Mouse (Mus musculus): ENCODE measurements around the gene Parp1.

The Parp1 gene

DNA sequence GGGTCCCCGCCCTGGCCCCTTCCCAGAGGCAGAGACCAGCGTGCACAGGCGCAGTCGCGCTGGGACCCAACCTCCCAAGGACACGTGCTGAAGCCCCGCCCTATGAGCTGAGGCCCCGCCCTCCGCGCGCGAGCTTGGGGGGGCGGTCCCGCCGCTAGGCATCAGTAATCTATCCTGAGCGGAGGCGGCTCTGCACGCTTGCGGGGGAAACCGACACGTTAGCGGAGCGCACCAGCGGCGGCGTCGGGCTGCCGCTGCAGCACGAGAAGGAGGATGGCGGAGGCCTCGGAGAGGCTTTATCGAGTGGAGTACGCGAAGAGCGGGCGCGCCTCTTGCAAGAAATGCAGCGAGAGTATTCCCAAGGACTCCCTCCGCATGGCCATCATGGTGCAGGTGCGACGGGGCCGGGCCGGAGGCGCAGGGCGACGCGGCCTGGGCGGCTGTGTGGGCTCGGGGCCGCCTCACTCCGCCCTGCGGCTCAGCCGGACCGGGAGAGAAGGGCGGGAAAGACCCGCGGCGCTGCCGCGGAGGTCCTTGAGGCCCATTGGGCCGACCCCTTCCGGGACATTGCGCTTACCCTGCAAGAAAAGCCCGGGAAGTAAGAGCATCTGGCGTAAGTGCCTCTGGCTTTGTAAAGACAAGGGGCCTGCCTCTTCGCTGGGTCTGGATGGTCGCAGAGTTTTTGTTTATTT is at the start of gene Parp1:
Gene Parp1, plus strand, starts transcription at position 164 of the 692 bp plus-strand sequence.
- peak; percentile 95 to 96 for DNase-seq (ENCODE audit: low spot score in 2 of 2)

DNA sequence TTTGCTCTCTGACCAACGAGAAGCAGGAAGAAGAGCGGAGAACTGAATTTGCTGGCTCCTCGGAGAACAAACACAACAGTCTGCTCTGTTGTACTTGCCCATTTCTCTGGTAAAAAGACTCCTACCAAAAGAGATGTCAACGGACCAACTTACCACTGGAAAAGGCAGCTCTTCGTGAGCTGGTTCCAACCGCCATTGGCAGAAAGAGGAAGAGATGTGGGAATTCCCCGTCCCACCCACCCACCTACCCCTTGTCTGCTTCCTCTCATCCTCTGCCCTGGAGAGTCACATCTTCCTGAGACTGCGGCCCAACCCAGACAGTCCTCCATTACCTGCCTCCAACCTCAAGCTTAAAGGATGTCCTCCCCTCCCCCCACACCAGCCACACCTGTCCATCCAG is 49.2 kb upstream of the Parp1 start:
- no peak for DNase-seq (ENCODE audit: low spot score in 2 of 2)

DNA sequence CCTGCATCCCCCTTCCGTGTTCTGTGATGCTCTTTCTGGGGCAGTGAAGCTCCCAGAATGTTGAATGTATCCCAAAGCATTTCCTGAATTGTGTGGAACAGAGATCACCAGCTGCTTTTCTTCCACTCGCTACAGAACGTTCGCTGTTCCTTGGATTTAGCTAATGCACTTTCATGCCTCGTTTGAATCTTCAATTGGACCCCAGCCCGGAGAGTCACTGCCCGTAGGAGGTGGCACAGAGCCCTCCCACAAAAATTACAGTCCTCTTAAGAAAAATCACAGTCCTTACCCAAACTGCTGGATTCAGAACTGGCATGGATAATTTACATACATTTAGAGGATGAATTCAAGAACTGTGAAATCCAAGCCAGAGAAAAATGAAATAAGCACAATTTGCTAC is 48.5 kb upstream of the Parp1 start:
- DNase-seq (ENCODE audit: low spot score in 2 of 2): no peak

DNA sequence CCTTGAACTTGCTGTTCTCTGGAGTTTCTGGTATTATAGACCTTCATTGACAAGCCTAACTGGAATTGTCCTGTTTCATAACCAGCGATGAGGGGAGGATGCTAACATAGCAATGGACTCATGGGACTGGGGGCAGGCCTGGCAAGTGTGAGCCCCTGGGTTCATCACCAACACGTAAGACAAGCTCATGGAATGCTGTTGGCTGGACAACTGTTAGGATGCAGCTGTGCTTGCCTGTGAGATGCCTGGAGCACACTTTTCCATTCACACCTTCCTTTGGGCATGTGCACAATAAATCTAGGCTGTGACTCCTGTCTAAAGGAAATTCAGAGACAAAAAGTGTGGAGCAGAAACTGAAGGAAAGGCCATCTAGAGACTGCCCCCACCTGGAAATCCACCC is 45.4 kb upstream of the Parp1 start:
- no peak for DNase-seq (ENCODE audit: low spot score in 2 of 2)

DNA sequence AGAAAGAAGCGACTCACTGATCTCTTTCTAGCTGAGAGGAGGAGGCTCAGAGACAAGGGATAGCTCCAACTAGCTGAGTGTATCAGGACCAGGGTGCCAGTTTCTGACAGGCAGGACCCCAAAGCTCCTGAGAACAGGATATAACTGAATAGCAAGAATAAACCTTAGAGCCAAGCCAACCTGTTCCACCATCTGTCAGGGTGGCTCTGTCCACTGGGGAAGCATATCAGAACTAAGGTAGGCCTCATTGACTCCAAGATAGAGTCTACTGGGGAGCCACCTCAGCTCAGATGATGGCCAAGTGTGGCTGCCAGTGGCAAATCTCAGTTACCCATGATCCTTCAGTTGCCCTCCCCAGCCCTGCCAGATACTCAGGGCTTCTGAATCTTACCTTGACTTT is 43.4 kb upstream of the Parp1 start:
- DNase-seq (ENCODE audit: low spot score in 2 of 2): no peak

DNA sequence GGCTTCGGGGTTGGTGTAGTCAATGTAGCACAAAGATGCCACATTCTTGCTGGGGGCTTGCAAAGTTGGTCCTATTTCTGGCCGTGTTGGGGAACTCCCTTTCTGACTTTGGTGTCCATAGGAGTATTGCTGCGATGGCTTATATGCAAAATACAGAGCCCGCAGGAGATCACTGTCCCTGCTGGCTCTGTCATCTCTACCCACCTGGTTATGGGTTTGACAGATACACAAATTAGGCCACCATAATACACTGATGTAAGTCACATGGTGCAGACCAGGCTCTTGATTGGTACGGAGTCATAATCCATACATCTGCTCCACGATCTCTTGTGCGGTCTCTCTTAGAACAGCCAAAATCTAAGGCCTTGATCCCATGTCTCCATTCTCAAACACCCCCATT is 38.9 kb upstream of the Parp1 start:
- DNase-seq (ENCODE audit: low spot score in 2 of 2): no peak

GRCm38 (mm10) chr1:180530457-180531263 is 38.1 kb upstream of the Parp1 start:
- DNase-seq (ENCODE audit: low spot score in 2 of 2): no peak

DNA sequence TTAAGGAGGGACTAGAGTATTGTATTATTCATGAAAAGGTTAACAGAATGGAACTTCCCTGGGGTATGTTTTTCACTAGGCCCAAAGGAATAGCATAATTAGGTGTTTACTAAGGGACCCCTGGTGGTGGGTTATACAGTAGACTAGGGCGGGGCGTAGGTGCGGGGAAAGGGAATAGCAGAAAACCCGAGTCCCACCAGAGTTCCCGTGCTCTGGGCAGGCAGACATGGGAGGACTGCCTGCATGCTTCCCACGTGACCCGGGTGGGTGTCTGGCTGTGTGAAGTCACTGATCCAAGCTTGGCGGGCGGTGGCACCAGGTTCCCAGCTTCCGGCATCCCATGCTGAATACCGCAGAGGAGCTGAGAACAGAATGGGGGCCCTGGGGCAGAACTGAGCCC is 36.1 kb upstream of the Parp1 start:
- DNase-seq (ENCODE audit: low spot score in 2 of 2): no peak

GRCm38 (mm10) chr1:180536719-180537118 is 32.0 kb upstream of the Parp1 start:
- DNase-seq (ENCODE audit: low spot score in 2 of 2): no peak

DNA sequence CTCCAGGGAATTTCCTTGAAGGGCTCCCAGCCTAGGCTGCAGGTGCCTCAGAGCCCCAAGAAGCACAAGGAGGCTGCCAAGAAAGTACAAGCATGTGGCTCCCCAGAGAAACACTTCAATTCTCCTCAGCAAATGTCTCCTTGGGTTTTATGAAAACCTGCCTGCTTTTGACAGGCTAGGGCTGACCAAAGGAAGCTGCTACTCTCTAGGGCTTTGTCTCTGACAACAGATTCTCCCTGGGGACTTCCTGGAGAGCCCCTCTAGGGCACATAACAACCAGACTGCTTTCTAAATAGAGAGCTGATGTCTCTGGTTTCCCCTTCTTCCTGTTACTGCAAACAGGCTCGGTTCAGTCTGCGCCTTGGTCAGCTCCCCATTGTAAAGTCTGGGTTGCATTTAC is 27.5 kb upstream of the Parp1 start:
- peak in 1 of 2 experiments; percentile 16 for DNase-seq (ENCODE audit: low spot score in 2 of 2)

DNA sequence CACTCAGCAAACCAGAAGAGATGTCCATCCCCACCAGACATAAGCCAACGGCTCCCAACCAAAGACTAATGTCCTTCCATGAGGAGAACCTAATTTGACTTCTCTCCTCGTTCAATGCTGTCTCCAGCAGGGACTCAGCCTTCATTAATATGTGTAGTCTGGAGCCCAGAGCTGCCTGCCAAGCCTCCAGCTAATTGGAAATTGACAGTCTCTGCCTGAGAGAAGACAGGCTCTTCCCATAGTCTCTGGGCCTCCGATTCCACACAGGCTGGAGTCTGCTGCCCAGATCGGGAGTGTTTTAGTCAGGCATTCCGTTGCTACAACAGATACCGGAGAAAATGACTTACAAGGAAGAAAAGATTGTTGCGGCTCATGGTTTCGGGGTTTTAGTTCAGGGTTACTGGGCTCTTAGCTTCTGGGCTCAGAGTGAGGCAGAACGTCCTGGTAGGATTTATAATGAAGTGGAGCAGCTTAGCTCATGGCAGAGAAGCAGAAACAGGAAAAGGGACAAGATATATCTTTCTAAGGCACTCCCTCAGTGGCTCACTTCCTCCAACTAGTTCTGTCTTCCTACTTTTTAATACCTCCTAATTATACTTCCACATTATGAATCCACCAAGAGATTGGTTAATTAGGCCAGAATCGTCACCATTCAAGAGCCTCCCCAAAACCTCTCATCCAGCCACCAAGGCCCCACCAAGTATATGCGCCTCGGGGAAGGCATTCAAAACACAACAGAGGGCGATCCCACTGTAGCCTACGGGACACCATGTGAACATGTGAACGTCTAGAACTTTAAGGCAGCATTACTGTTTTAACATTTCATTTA is 26.6 kb upstream of the Parp1 start:
- DNase-seq (ENCODE audit: low spot score in 2 of 2): no peak

GRCm38 (mm10) chr1:180542712-180543371 is 25.9 kb upstream of the Parp1 start:
- no peak for DNase-seq (ENCODE audit: low spot score in 2 of 2)

DNA sequence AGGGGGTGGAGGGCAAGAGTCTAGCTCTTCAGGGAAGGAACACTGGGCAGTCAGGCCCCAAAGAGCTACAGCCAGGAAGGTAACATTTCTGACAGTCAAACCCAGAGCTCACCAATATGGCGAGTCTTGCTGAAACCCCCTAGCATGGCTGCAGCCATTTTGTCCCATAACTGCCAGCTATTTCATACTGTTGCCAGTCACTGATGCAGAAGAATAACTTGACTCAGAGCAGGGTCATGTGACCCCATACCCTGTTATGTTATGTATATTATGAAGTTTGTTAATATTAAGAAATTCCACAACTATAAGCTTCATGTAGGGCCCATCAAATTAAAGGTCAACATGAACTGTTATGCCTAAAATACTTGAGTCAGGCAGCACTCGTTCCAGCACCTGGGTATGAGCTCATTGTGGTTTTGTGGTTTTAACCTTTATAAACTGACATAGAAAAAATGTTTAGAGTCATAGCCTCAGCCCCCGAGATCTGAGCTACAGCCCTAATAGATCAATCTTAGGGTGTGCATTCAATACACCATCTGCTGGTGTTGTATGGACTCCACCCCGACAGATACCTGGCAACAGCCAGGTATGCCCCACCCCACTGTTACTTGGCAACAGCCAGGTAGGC is 22.7 kb upstream of the Parp1 start:
- DNase-seq (ENCODE audit: low spot score in 2 of 2): no peak

GRCm38 (mm10) chr1:180546798-180547750 is 21.6 kb upstream of the Parp1 start:
- DNase-seq (ENCODE audit: low spot score in 2 of 2): no peak

DNA sequence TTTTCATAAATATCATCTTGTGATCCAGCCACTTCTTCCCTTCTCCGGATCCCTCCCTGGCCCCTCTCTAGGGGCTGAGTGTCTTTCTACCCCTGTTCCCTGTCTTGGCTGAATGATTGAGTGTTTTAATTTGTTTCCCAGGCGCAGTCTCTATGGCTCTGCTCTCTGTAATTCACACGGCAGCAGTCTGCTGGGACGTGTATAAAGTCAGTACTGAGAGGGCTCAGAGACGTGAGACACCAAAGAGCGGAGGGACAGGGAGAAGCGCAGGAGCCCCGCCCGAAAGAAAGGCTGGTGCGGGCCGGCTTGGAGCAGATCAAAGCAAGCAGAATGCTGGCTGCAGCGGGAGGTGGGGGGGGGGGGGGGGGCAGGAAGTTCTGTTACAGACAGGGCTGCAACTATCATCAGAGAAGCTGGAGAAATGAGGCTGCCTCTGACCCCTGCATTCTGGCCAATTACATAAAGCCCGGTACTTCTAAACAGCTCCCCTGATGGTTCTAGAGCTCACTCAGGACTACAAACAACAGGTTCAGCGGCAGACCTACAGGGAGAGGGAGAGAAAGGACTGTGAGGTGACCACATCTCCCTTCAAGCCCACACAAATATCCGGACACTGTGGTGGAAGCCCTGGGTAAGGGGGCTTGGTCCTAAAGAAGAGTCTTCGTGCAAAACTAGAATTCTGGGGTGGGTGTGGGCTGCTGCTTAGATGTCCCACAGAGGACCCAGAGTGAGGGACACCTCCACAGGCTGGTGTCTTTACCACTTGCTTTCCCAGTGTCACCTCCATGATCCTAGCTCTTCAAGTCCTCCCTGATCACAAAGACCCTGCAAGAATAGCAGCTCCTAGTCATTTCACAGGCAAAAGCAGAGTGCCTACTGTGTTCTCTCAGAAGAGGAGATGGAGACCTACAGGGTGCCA is 20.7 kb upstream of the Parp1 start:
- no peak for DNase-seq (ENCODE audit: low spot score in 2 of 2)

- DNase-seq (ENCODE audit: low spot score in 2 of 2): no peak
Measured at GRCm38 (mm10) chr1:180549539-180550308, 19.0 kb upstream of the Parp1 start.

DNA sequence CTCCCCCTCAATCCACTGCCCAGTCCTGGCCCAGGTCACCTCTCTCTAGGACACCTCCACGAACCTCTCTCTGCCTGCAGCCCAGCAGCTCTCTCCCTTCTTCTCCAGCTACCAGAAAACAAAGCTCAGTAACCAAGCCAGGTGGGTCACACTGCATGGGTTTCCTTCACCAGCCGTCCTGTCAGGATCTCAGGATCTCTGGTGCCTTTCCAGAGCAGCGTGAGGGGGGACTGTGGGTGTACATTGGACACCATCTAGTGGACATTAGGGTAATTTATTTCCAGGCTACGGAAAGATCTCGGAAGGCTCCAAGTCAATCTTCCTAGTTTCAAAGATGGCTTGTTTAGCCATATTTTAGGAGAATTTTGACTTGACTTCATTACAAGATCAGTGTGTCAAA is 18.0 kb upstream of the Parp1 start:
- peak; percentile 19 to 29 for DNase-seq (ENCODE audit: low spot score in 2 of 2)

GRCm38 (mm10) chr1:180556899-180557298 is 11.8 kb upstream of the Parp1 start:
- no peak for DNase-seq (ENCODE audit: low spot score in 2 of 2)
